Mouse (Mus musculus) kidney, embryonic 16.5 days (tissue): ENCODE measurements around the gene Gm21789. TPM values are rescaled to one million over a fixed set of nuclear protein-coding genes. Genes with fewer than 3 reads are reported as not detected.
"Not testable (repeated sequence)": the region's sequence is repeated elsewhere in the genome, so short reads cannot be mapped to it uniquely, and the experiment has no call there.

Experiments
- ATAC-seq: fragments of 200-750 bp; cut with Nextera tagmentation; 2 replicates; pipeline ENCODE4 v1.8.0; 2017; ENCODE audit warnings: moderate TSS enrichment; ENCODE audit not compliant: low FRiP score, low TSS enrichment
- H3K27ac ChIP-seq: fragments of 300-500 bp; sonication (generic); 2 replicates; pipeline ENCODE4 v1.5.1; 2014; ENCODE audit warnings: low read length
- H3K27me3 ChIP-seq: fragments of 300-500 bp; sonication (generic); 2 replicates; pipeline ENCODE4 v1.6.1; 2014; ENCODE audit warnings: low read length, control low read depth, mixed read lengths; ENCODE audit not compliant: insufficient read depth
- H3K36me3 ChIP-seq: fragments of 300-500 bp; sonication (generic); 2 replicates; pipeline ENCODE4 v1.6.1; 2014; ENCODE audit warnings: low read length, control low read depth, mixed read lengths; ENCODE audit not compliant: insufficient read depth
- H3K4me1 ChIP-seq: fragments of 300-500 bp; sonication (generic); 2 replicates; pipeline ENCODE4 v1.6.1; 2014; ENCODE audit warnings: low read length, control low read depth, mixed read lengths; ENCODE audit not compliant: insufficient read depth
- H3K4me2 ChIP-seq: fragments of 300-500 bp; sonication (generic); replicated peaks from 2 replicates; pipeline ENCODE4 v1.6.1; 2014; ENCODE audit warnings: low read depth, low read length
- H3K4me3 ChIP-seq: fragments of 300-500 bp; sonication (generic); 2 replicates; pipeline ENCODE4 v1.5.1; 2014; ENCODE audit warnings: mild to moderate bottlenecking, low read length
- H3K9ac ChIP-seq: fragments of 300-500 bp; sonication (generic); replicated peaks from 2 replicates; pipeline ENCODE4 v1.6.1; 2014; ENCODE audit warnings: low read length
- H3K9me3 ChIP-seq: fragments of 300-500 bp; sonication (generic); 2 replicates; pipeline ENCODE4 v1.6.1; 2016; ENCODE audit warnings: low read length, control low read depth
- WGBS: fragments of 180-500 bp; shearing (Covaris S2); extraction: QIAGEN DNeasy Blood & Tissue Kit; methylation state at CpG from one replicate; pipeline ENCODE4 v1.1.7; 2014; 5-methylcytosine and 5-hydroxymethylcytosine counted together
- polyA plus RNA-seq: library from polyadenylated mRNA; unstranded; fragments of >200 nt; fragmentation: Nextera tagmentation; extraction: Ambion mirVana; gene quantifications from 2 replicates; pipeline ENCODE4 v1.2.1, GENCODE M21; 2015

Gm21789 gene
- polyA plus RNA-seq: not detected in 2 replicates

DNA sequence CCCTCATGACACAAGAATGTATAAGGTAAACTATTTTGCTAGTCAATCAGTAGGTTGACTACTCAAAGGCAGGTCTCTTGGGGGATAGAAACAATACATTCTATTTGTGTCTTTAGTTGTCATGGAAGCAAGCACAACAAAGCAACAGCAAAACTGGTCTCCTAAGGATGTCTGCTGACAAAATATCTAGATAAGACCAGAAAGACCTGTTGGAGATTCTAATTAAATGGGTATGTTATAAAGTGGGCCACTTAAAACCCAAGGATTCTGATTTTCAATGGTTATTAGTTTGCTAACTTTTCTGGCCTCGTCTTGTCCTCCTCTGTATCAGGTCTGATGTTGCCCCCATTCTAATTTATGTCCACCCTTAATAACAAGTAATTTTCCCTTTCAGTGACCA, at the start of gene Gm21789:
TSS of gene Gm21789 (plus strand) at position 301 of the 400 bp plus-strand sequence.
- H3K9me3 ChIP-seq, H3K4me1 ChIP-seq, H3K27ac ChIP-seq, H3K4me3 ChIP-seq, H3K4me2 ChIP-seq, H3K9ac ChIP-seq, H3K27me3 ChIP-seq, H3K36me3 ChIP-seq, ATAC-seq: not testable (repeated sequence)
- WGBS: no CpG with 5 or more reads among the region's 1 CpGs

DNA sequence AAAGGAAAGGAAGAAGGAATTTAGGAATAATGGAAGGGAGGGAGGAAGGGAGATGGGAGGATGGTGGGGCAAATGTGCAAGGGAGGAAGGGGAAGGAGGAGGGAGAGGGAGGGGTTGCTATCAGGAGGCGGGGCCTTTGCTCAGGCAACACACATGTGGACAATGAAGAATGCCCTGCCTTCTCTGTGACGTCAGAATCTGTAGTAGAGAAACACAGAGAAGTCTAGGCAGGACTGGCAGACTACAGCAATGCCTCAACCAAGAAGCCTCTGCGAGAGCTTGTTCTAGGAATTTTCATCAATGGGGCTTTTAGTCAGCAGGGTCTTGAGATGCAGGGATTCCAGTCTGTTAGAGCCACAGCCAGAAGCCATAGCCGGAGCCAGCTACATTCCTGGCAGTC, 47.2 kb upstream of the Gm21789 start, which contains the start of gene Btbd35f30:
TSS of gene Btbd35f30 (plus strand) at position 301 of the 400 bp plus-strand sequence.
- not testable (repeated sequence) for H3K4me2 ChIP-seq, H3K27me3 ChIP-seq, H3K4me1 ChIP-seq, ATAC-seq, H3K36me3 ChIP-seq, H3K9ac ChIP-seq, H3K27ac ChIP-seq, H3K9me3 ChIP-seq, H3K4me3 ChIP-seq
- WGBS: no CpG with 5 or more reads among the region's 4 CpGs

DNA sequence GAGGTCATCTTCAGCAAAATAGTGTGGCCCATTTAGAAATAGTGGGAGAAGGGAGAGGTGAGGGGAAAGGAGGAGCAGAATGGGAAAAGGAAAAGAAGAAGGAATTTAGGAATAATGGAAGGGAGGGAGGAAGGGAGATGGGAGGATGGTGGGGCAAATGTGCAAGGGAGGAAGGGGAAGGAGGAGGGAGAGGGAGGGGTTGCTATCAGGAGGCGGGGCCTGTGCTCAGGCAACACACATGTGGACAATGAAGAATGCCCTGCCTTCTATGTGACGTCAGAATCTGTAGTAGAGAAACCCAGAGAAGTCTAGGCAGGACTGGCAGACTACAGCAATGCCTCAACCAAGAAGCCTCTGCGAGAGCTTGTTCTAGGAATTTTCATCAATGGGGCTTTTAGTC, 32.0 kb downstream of the Gm21789 start, which contains the start of gene Btbd35f5:
TSS of gene Btbd35f5 (plus strand) at position 301 of the 400 bp plus-strand sequence.
- ATAC-seq, H3K9me3 ChIP-seq: not testable (repeated sequence)
- WGBS: no CpG with 5 or more reads among the region's 3 CpGs

More for the DNA sequence above, 32.0 kb downstream of the Gm21789 start, which contains the start of gene Btbd35f5:
- H3K36me3 ChIP-seq, H3K9ac ChIP-seq, H3K27ac ChIP-seq, H3K4me3 ChIP-seq, H3K4me1 ChIP-seq, H3K4me2 ChIP-seq, H3K27me3 ChIP-seq: not testable (repeated sequence)

Other genes with a start within 250 kb of the Gm21789 start
- gene Btbd35f21, start 215.7 kb upstream of the Gm21789 start, polyA plus RNA-seq: not detected in 2 replicates
- gene Btbd35f30, start 47.1 kb upstream of the Gm21789 start, polyA plus RNA-seq: not detected in 2 replicates
- gene Btbd35f5, start 32.1 kb downstream of the Gm21789 start, polyA plus RNA-seq: not detected in 2 replicates